Mouse (Mus musculus) ovary, postnatal 10 days (tissue): ENCODE results near the gene D630039A03Rik.
"Not testable (repeated sequence)": the region's sequence is repeated elsewhere in the genome, so short reads cannot be mapped to it uniquely, and the experiment has no call there.

ENCODE experiments used
- DNase-seq: peaks from one replicate; pipeline ENCODE4 v3.0.0; 2022; ENCODE audit warnings: low spot score

D630039A03Rik gene

DNA sequence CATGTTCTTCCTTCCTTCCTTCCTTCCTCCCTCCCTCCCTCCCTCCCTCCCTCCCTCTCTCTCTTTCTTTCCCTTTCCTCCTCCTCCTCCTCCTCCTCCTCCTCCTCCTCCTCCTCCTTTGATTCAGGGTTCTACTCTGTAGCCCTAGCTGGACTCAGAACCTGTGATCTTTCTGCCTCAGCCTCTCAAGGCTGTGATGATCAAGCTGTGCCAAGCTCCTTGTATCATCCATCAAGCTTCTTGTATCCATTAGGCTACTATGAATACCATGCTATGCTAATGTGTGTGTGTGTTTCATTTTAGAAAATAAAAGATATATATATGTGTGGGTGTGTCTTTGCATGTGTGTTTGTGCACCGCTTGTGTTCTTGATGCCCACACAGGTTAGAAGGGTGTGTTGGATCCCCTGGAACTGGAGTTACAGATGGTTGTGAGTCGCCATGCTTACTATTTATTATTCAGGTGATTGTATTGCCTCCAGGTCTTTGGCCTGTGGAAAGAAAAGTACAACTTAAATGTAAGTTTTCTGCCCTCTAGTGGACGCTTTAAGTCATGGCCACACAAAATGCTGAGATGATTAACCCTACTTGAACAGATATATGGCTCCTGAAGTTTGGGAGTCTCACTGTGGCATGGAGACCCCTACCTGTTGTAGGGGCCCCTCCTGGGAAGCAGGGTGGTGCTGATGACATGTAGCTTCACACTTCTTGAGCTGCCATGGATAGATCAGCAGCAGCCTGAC is 11.5 kb upstream of the D630039A03Rik start:
- DNase-seq, result no peak

DNA sequence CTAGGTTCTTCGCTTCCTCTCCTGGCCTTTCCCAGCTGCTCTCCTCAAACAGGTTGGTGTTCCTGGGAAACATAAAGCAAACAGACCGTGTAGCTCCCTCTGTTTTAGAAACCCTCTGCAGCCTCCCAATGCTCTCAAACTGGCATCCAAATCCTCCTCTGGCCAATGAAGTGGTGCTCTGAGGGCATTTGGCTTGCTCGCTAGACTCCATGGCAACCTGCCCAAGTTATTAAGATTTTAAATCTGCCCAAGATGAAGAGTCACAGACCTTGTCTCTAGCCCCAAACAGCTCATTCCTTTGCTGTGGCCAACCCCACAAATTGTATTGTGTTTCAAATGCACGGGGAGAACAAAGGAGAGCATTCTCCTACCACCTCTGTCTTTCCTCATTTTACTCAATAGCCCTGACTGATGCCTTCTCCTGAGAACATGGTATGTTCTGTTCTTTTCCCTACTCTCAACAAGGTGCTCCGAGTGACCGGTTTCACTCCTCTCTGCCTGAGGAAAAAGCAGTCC is 8.5 kb upstream of the D630039A03Rik start:
- DNase-seq, result no peak

DNA sequence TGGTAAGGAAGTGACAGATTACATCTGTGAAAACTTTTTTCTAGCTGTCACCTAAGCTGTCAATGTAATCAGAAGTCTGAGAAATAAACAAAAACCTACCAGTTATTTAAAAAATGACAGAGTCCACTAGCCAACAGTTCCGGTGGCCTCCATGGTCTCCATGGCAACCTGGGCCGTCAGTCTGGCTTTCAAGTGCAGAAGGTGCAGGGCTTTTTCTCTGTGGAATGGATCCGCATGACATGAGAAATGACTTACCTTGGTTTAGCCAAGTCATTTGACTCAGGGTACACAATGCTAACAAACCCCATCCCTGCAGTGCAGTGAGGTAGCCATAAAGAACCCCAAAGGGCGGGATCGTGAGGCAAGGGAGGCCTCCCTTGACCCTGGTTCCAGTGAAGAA is 6.1 kb upstream of the D630039A03Rik start:
- DNase-seq, result no peak

DNA sequence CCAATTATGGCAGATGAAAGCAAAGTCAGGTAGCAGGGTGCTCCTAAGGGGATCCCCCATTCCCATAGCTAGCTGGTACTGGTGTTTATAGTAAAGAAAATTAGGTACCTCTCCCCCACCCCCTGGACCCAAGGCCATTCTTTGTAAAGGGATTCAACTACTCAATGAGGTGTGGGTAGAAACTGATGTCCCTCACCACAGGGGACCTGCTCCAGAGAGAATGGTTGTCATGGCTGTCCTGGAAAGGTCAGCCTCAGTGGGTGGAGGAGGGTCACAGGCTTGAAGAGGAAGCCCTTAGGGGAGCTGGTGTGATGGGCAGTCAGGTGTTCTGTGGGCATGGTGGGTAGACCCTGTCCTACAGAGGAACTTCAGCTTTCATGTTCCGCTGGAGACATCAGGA is 4.4 kb upstream of the D630039A03Rik start:
- no peak for DNase-seq

DNA sequence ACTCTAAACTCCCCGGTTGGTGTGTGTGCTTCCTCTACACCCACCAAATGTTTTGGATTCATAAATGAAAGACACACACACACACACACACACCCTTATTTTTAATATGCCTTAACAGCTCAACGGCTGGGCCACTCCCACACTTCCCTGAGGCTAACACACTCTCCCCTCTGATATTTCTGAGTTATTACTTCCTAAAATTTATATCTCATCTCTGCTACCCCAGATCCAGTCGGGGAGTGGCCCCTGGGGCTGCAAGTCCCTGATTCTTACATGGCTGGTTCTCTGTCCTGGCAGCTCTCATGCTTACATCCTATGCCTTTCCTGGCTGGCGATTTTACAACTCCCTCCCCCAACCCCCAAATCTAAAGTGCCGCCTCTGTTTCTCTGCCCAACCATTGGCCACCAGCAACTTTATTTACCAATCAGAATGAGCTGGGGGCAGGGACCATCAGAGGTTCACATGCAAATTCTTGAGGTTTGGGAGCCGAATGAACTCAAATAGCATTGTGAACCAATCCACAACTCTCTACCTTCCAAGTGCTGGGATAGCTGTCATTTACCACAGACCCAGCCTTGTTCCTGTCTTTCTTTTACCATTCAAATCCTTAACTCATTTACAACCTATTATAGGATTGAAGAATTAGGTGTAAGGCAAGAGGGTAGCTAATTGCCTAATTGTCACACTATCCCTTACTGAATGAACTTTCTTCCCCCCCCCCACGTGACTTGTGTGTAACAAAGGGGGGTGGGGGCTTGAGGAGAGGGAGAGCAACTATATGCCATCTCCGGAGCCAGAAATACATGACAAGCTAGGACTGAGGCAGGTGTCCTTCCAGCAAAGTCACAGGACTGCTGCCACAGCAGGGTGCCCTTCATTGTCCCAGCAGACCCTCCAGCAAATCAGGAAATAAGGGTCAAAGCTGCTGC is 3.7 kb upstream of the D630039A03Rik start:
- DNase-seq, result no peak

DNA sequence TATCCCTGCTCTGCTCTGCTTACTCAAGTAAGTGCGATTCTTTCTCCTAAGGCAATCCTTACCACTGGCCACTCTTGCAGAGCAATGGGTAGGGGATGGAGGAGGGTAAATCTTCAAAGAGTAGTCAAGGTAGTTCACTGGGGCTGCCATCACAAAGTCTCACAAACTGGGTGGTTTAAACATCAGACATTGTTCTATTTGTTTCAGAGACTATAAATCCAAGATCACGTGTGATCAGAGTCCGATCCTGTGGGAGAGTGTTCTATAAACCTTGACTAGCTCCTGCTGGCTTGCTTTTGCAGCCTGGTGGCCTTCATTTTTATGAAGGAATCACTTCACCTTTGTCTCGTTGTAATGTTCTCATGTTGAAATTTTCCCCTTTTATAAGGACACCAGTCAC is 614 bp upstream of the D630039A03Rik start:
- no peak for DNase-seq

DNA sequence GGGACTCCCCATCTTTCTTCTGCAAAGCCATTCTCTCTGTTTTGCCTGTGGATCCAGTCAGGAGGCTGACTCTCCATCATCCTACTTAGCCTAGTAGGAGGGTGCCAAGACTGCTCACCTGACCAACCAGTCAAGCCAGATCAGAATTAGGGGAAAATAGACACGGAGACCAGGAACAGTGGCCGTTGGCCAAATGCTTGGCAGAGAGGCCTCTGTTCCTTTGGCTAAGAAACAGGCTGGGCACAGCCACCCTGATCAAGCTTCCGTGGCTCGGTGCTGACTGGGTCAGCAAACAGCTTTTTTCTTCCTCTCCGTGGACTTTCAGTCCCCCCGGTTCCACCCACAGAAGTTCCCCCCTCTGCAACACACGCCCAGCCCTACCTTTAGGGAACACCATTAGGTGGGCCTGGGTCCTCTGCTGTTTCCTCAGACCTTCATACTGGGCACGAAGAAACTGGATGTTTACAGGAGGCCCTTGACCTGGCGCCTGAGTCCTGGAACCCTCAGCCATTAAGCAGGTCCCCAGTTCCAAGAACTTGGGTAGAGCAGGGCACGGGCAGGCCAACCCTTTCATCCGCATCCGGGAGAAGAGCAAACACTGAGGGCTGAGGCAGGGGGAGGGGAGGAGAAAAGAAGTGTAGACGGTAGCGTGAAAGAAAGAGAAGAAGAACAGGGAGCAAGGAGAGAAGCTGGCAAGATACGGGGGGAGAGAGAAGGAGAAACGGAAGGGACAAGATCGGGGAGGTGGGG is 706 bp downstream of the D630039A03Rik start:
- no peak for DNase-seq

DNA sequence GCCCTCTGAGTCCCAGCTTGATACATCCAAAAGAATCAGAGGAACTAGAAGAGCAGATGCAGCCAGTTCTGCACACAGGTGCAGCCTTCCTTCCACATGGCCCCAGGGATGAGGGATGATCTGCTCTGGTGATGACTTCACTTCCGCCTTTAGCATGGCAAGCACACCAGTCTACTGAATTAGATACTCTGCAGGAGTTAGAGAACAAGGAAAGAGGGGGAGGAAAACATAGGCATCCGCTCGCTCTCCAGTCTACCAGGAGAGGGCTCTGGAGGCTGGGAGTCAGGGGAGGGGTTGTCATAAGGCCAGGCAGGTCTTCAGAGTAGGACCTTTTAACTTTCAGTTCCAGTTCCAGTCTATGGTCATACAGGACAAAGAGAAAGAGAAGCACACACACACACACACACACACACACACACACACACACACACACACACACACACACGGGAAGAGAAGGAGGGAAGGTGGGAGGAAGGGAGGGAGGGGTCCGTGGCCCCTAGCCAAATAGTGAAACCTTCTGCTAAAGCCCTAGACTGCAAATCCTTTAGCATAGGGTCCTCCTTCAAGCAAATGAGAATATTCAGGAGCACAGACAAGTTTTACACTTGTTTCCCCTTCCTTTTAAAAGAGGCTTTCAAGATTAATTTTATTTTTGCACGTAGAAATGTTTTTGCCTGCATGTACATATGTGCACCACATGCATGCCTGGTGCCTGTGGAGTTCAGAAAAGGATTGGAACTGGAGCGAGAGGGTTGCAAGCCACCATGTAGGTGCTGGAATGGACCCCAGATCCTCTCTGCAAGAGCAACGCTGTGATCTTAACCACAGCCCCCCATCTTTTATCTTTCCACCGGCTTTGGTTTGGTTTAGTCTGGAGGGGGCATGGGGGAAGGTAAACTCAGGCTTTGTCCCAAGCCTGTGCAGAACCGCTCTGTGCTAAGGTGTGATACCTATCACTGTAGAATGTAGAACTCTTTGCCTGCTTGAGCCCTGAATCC is 1.6 kb downstream of the D630039A03Rik start:
- DNase-seq, result no peak

DNA sequence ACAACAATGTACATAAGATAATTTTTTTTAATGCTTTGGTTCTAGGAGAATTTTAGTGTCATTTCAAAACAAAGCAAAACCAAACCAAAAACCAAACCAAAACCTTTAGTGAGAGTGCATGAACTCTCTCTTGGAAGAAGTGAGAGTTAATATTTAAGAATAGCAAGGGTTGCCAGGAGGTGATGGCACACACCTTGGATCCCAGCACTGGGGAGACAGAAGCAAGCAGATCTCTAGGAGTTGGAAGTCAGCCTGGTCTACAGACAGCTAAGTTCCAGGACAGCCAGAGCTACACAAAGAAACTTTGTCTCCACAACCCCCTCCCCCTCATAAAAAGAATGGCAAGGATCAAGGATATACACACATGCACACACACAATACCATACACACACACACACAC is 3.1 kb downstream of the D630039A03Rik start:
- no peak for DNase-seq

DNA sequence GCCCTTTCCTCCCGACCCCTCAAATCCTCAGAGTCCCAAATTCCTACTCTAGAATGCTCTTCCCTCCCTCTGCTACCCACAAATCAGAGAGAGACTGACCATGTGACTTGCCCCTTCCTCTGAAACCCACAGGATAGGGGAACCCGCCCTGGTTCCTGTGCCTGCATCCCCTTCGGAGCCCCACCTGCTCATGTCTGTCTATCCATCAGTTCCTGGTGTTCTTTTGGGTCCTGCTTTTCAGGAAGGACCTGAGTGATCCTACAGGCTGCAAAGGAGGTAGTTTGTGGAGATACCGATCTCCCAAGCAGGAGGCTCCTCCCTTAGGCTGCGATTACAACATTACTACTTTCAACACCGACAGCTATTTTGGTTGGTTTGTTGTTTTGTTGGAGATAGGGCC is 7.2 kb downstream of the D630039A03Rik start:
- no peak for DNase-seq

DNA sequence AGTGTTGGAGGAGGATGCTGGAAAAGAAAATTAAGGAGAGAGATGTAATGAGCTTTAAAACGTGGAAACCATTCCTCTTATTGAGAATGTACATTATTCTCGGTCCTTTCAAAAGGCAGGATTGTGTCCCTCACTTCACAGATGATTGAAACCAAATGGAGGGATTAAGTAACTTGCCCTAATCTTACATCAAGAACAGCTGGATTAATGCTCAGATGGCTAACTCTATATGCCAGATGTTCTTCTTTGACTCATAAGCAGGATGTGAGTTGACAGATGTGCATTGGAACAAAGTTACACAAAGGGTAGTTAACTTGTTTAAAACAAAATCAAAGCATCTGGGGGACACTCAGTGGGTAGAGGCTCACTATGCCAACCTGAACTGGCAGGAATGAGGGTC is 9.4 kb downstream of the D630039A03Rik start:
- no peak for DNase-seq

DNA sequence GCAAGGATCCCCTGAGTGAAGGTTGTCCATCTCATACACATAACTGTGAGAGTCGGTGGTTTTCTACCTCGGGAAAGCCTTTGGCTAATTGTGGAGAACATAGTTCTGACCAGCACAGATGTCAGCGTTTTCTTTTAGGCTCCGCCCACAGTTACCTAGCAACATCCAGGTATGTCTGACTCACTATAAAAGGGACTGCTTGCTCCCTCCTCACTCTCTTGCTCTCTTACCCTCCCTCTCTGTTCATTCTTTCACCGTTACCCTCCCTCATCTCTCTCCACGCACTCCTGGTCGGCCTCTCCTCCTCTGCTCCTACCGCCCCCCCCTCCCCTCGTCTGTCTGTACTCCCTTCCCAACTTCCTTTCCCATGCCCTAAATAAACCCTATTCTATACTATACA is 11.5 kb downstream of the D630039A03Rik start:
- DNase-seq, result no peak

DNA sequence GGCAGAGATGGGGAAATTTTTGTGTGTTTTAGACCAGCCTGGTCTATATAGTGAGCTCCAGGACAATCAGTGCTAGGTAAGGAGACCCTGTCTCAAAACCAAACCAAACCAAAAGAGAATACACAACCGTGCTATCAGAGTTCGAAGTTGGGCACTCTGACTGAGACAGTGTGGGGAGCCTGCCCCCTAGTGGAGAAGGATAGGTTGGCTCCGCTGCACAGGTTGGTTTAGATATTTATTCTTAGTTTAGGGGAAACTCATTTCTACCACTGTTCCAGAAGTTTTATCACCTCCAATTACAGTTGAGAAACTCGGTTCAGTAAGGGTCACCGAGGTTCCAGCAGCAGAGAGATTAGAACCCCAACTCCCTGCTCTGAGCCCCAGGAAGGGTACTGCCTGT is 11.9 kb downstream of the D630039A03Rik start:
- no peak for DNase-seq

DNA sequence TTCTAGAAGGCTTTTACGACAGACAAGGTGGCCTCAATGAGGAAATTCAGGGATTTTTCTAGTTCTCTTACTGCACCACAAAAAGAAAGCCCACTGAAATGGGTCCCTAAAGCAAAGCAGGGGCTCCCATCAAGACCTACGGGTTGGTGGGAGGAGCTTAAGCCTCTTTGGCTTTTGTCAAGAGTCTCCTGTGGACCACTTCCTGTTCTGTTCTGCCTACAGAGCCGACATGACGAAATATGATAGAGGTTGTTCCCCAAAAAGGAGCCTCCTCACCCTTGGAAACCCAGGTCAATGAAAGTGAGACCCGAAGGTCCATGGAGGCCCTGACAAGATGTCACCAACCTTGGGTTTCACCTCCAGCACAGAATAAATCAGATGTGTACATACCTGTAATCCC is 13.5 kb downstream of the D630039A03Rik start:
- DNase-seq, result no peak

DNA sequence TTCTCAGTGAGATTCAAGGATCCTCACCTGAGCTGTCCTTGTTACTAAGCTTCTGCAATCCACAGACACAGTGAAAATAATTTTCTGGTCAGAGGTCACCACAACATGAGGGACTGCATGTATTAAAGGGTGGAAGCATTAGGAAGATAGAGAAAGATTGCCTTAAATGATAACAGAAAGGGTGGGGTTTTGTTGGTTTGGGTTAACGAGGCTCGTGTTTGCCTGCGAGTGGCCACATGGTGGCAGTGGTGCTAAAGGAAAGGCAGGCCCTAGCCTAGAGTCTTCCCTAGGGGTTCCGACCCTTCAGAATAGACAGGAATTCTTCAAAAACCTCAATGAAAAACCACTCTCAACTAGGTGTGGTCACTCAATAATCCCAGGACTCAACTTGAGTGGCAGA is 14.9 kb downstream of the D630039A03Rik start:
- no peak for DNase-seq

DNA sequence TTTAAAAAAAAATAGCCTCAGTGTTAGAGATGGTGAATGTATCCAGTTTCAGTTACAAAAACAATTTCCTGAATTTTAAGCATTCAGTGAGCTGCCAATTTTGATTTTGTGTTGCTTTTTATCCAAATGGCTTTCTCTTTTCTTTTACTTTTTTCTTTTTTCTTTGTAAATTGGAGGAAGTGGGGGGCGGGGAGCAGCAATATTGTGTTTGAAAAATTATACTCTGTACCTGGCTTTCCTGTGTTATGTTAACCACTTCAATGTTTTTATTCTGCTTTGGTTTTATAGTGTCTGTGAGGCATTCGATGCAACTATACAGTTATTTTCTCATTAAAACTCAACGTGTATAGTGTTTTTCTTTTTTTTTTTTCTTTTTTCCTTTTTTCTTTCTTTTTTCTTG is 19.5 kb downstream of the D630039A03Rik start:
- DNase-seq, result no peak

DNA sequence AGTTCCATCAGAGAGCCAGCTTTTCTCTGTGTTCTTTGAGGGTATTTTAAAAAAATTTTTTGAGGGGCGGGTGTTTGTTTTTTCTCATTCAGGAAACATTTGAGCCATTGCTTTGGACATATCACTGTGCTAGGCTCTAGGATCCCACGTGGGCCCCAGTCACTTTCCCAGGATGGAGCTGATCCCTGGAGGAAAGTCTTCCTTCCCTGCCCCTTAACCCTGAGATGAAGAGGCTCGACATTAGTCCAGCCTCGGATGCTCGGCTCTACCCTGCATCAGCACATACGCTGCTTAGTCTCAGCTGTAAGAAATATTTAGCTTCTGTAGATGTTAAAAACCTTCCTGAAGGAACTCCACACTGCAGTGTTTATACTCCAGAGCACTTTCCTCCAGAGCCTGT is 20.2 kb downstream of the D630039A03Rik start:
- DNase-seq, result no peak

DNA sequence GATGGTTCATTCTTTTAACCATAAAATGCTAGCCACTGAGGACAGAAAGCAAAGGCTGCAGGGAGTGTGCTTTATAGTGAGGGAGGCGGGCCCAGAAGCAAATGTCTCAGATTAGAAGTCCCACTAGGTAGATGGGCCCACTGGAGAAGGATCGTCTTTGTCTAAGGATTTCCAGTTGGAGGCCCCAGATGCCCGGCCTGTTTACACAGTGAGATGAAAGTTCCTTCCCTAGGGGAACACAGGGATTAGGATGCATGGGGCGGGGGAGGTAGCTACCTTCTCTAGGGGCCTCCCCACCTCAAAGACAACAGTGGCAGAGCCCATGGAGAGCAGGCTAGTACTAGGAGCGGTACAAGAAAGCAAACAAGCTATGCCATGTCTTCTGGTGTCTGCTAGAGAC is 21.0 kb downstream of the D630039A03Rik start:
- no peak for DNase-seq

DNA sequence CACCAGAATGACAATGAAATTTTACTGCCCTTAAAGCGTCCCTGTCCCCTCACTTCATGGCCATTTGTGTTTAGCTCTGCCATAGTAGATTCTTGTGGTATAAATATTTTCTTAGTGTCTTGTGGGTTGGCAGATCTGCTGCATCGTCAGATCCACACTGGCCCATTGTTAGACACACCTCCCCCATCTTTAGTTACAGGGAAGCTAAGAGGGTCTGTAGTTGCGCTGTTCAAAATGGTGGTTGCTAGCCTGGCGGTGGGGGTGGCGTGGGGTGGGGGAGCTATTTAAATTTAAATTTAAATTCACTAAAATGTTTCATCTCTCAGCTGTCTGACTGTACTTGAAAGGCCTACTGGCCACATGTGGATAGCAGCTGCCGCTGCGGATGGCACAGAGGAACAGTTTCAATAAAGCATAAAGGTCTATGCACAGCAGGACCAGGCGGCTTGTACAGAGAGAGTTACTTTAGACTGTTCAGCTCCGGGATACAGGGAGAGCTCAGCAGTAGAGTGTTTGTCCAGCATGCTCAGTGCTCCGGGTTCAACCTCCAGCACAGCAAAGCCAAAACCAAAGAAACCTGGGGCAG is 24.0 kb downstream of the D630039A03Rik start:
- DNase-seq, result no peak

DNA sequence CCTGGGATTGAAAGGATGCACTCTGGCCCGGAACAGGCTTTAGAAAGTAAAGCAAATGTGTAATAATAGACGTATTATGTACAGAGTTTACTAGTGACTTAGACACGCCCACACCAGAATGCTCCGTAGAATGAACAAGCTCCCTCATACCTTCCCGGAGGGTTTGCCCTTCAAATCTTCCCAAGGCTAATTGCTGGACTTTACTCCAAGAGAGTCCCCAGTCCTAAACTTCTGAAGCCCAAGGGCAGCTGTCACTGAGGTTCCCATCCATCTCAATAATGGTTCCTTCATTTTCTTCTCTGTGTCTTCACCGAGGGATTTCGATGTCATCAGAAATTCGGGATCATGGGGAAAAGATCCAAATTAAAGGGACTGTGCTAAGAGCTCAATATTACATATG is 26.3 kb downstream of the D630039A03Rik start:
- DNase-seq, result no peak

DNA sequence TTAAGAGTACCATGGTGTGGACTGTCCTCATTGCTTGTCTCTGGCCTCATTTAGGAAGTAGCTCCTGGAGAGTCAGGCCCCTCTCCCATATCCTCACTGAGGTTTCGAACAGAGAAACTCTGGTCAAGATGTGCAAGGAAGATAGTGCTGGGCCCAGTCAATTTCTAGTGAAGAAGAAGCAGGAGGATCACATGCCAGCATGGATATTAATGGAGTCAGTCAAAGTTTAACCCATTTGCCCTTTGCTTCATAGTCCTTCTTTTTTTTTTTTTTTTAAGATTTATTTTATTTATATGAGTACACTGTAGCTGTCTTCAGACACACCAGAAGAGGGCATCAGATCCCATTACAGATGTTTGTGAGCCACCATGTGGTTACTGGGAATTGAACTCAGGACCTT is 27.1 kb downstream of the D630039A03Rik start:
- not testable (repeated sequence) for DNase-seq
